Mouse (Mus musculus): ENCODE measurements around the gene Hsf2.

DNA sequence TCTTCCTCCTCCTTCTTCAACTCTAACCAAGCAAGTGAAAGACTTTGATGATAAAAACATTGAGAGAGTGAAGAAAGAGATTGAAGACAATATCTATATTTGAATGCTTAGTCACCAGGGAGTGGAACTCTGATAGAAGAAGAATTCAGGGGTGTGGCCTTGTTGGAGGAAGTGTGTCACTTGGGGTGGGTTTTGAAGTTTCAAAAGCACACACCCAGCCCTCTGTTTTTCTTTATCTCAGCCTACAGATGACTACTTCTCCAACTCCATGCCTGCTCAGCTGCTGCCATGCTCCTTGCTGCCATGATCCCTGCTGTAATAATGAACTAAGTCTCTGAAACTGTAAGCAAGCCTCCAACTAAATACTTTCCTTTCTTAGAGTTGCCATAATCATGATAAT, 20.4 kb upstream of the Hsf2 start:
- TF ChIP-seq CTCF (IDR thresholded peaks at IDR 0.05; ENCODE audit: low read depth, low read length) (no peak), POLR2A (IDR thresholded peaks at IDR 0.05; ENCODE audit: extremely low read depth, insufficient read depth, low read length) (no peak)
